Mouse (Mus musculus) liver, embryonic 14.5 days (tissue): ENCODE data around the gene Ubap1l. TPM values are rescaled to one million over a fixed set of nuclear protein-coding genes. Genes with fewer than 3 reads are reported as not detected.

Experiments
- ATAC-seq: fragments of 200-750 bp; cut with Nextera tagmentation; 2 replicates; pipeline ENCODE4 v1.8.0; 2017; ENCODE audit warnings: moderate number of reproducible peaks, mild to moderate bottlenecking, moderate library complexity; ENCODE audit not compliant: insufficient read depth
- DNase-seq, 3 experiments: peaks; one replicate each; pipeline ENCODE4 v3.0.0-alpha.2; 2012 to 2013; ENCODE audit warnings: low read depth in 3 of 3, low spot score in 3 of 3
- H3K27ac ChIP-seq: fragments of 300-500 bp; sonication (generic); 2 replicates; pipeline ENCODE4 v1.5.1; 2014; ENCODE audit warnings: moderate library complexity, mild to moderate bottlenecking, control low read depth, inconsistent platforms
- H3K27me3 ChIP-seq: fragments of 300-500 bp; sonication (generic); 2 replicates; pipeline ENCODE4 v1.6.1; 2014; ENCODE audit warnings: mild to moderate bottlenecking, low read length, moderate library complexity; ENCODE audit not compliant: control insufficient read depth, insufficient read depth
- H3K36me3 ChIP-seq: fragments of 300-500 bp; sonication (generic); replicated peaks from 2 replicates; pipeline ENCODE4 v1.6.1; 2014; ENCODE audit warnings: low read depth; ENCODE audit not compliant: control insufficient read depth, insufficient read depth
- H3K4me1 ChIP-seq, 2 experiments: fragments of 200-500 bp in 1 of 2; fragments of 300-500 bp in 1 of 2; sonication (generic) in 1 of 2; replicated peaks; 2 replicates each; pipeline ENCODE4 v1.6.1; 2012 to 2014; ENCODE audit warnings: antibody characterized with exemption in 1 of 2, inconsistent platforms in 1 of 2, low read length in 1 of 2; ENCODE audit not compliant: control insufficient read depth in 2 of 2, insufficient read depth in 2 of 2
- H3K4me2 ChIP-seq: fragments of 300-500 bp; sonication (generic); 2 replicates; pipeline ENCODE4 v1.6.1; 2014; ENCODE audit warnings: low read depth, mild to moderate bottlenecking, control low read depth, moderate library complexity
- H3K4me3 ChIP-seq, 2 experiments: fragments of 200-500 bp in 1 of 2; fragments of 300-500 bp in 1 of 2; sonication (generic) in 1 of 2; 2 replicates each; pipeline ENCODE4 v1.5.1; 2012 to 2014; ENCODE audit warnings: low read depth in 2 of 2, low read length in 2 of 2, mild to moderate bottlenecking in 2 of 2, control low read depth in 1 of 2, inconsistent platforms in 1 of 2, moderate library complexity in 1 of 2; ENCODE audit not compliant: insufficient read depth in 1 of 2
- H3K9ac ChIP-seq: fragments of 300-500 bp; sonication (generic); replicated peaks from 2 replicates; pipeline ENCODE4 v1.6.1; 2014; ENCODE audit warnings: mild to moderate bottlenecking, control low read depth, moderate library complexity
- H3K9me3 ChIP-seq: fragments of 300-500 bp; sonication (generic); 2 replicates; pipeline ENCODE4 v1.6.1; 2016; ENCODE audit warnings: low read length, mixed read lengths; ENCODE audit not compliant: control insufficient read depth
- CTCF ChIP-seq: IDR thresholded peaks from 2 replicates; pipeline ENCODE4 v1.5.1; 2016; ENCODE audit warnings: antibody characterized with exemption, low read depth, control low read depth
- EP300 ChIP-seq: IDR thresholded peaks from 2 replicates; pipeline ENCODE4 v1.6.1; 2016; ENCODE audit warnings: antibody characterized with exemption, low read depth
- WGBS: fragments of 180-500 bp; shearing (Covaris S2); extraction: QIAGEN DNeasy Blood & Tissue Kit; methylation state at CpG from one replicate; pipeline ENCODE4 v1.1.7; 2014; ENCODE audit not compliant: insufficient replicate concordance; 5-methylcytosine and 5-hydroxymethylcytosine counted together
- polyA plus RNA-seq, 2 experiments: library from polyadenylated mRNA; depleted of rRNA in 1 of 2; stranded (reverse) in 1 of 2; unstranded in 1 of 2; fragments of >200 nt; fragmentation: Nextera tagmentation in 1 of 2; extraction: Ambion mirVana in 1 of 2; gene quantifications; 2 replicates each; pipeline versions ENCODE4 v1.2.1 to v1.2.3; 2012 to 2014

Ubap1l gene
- polyA plus RNA-seq, 2 experiments, result 0.10 to 0.13 TPM

DNA sequence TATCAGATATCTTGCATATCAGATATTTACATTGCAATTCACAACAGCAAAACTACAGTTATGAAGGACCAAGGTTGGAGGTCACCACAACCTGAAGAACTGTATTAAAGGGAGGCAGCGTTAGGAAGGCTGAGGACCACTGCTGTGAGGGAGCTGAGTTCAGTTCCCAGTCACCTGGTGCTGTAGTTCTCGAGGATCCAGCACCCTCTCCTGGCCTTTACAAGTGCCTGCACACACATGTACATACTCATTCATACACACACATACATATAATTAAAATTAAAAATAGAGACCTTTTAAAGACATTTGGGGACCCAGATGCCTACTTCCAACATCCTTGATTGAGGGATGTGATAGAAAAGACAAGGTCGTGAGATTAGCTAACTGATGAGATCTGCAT is 58.8 kb downstream of the Ubap1l start:
- no peak for DNase-seq
- no peaks in the 10 kb centered on the region for H3K27me3 ChIP-seq
- no peak overlapping the region for H3K9ac ChIP-seq
- no peak overlapping the region for H3K4me3 ChIP-seq
- no peaks in the 10 kb centered on the region for H3K4me1 ChIP-seq
- TF ChIP-seq CTCF, result 0 out of 2 replicates have a peak, but pooled peaks have one; percentile 15
- no peak for TF ChIP-seq EP300
- WGBS, result 52% methylated on average over 3 of the region's 3 CpGs
- no peak overlapping the region for H3K4me2 ChIP-seq
- no peak for ATAC-seq
- no peaks in the 10 kb centered on the region for H3K9me3 ChIP-seq
- no peak overlapping the region for H3K27ac ChIP-seq
- no peaks in the 10 kb centered on the region for H3K36me3 ChIP-seq

DNA sequence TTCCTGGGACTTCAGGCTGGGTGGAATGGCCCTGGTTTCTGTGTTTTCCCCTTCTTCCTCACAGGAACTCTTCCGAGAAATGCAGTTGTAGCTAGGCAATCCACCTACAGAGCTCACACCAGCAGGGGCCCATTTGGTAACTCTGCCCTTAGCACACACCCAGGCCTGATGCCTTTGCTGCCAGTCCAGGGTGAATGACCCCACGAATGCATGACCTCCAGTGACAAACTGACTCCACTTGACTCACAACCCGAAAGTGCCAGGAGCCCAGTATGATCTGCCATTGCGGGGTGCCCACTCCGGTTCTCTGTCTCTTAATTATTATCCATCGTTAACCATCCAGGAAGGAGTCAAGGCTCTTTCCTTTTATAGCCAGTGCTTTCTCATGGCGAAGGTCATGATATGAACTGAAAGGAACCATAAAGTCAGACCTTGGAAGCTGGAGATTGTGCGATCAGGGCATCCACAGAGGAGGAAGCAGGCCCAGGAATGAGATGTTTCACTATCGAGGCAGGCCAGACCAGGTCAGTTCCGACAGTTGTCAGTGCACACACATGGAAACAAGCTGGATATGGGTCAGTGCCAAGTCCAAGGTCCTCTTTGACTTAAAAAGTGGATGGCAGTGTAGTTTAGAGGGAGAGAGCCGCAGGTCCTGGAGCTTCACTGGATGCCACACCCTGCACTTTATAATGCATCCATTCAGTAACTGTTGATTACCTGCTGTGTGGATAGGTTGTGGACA is 62.1 kb downstream of the Ubap1l start, which contains the start of gene Slc51b:
TSS of gene Slc51b (minus strand) at position 196 of the 742 bp plus-strand sequence.
- H3K4me3 ChIP-seq, result no peak within 1 kb of the TSS
- 69% methylated on average over 11 of the region's 11 CpGs for WGBS
- TF ChIP-seq EP300, result no peak
- no peak for TF ChIP-seq CTCF
- no peaks in the 10 kb centered on the region for H3K36me3 ChIP-seq
- no peaks in the 10 kb centered on the region for H3K27me3 ChIP-seq
- no peak within 1 kb of the TSS for H3K27ac ChIP-seq
- H3K9me3 ChIP-seq, result no peaks in the 10 kb centered on the region
- H3K9ac ChIP-seq, result no peak within 1 kb of the TSS
- H3K4me2 ChIP-seq, result no peak within 1 kb of the TSS
- no peaks in the 10 kb centered on the region for H3K4me1 ChIP-seq
- no peak for DNase-seq
- ATAC-seq, result no peak

DNA sequence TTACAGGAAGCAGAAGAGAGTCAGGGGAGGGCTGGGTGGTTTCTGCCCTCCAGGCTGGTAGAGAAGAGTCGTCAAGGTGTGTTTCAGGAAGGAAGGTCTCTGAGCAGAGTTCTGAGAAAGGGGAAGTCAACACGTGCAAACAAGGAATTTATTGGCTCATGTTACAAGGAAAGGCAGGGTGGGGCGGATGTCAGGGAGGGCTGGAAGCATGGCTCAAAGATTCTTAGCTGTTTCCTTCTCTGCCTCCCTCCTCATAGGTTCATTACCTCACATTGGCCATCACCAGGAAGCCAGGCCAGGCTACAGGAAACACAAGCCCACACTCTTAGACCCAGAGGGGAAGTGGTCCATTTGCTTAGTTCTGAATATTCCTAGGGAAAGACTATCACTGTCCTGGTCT is 63.6 kb downstream of the Ubap1l start:
- H3K4me3 ChIP-seq, result no peak overlapping the region
- ATAC-seq (no peak), DNase-seq (no peak)
- H3K27me3 ChIP-seq, result no peaks in the 10 kb centered on the region
- no peaks in the 10 kb centered on the region for H3K9me3 ChIP-seq
- no peaks in the 10 kb centered on the region for H3K4me1 ChIP-seq
- TF ChIP-seq EP300 (no peak), CTCF (no peak)
- H3K4me2 ChIP-seq, result no peak overlapping the region
- H3K36me3 ChIP-seq, result no peaks in the 10 kb centered on the region
- 17% methylated on average over 3 of the region's 3 CpGs for WGBS
- no peak overlapping the region for H3K27ac ChIP-seq
- no peak overlapping the region for H3K9ac ChIP-seq

DNA sequence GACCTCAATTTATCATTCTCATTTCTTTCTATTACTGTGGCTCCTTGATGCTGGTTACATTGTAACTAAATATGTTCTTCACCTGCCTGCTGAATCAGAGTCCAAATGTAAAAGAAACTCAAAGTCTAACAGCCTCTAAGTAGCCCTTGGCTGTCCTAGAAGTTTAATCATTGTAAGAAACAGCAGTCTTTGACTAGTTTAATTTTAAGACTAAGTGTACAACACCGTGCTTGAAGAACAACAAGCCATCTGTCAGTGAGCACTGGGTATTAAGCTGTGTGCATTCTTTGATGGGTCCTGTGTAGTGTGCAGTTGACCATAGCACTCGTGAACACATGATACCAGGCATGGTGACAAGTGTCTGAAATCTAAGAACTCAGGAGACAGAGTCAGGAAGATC is 66.7 kb downstream of the Ubap1l start:
- WGBS, result 52% methylated on average over 2 of the region's 2 CpGs
- Histone ChIP-seq H3K27me3 (no peaks in the 10 kb centered on the region), H3K27ac (no peak overlapping the region), H3K9ac (no peak overlapping the region), H3K36me3 (no peaks in the 10 kb centered on the region), H3K4me3 (no peak overlapping the region), H3K4me2 (no peak overlapping the region), H3K4me1 (no peaks in the 10 kb centered on the region), H3K9me3 (no peaks in the 10 kb centered on the region)
- DNase-seq, result no peak
- TF ChIP-seq CTCF, result no peak
- TF ChIP-seq EP300, result no peak
- ATAC-seq, result no peak

DNA sequence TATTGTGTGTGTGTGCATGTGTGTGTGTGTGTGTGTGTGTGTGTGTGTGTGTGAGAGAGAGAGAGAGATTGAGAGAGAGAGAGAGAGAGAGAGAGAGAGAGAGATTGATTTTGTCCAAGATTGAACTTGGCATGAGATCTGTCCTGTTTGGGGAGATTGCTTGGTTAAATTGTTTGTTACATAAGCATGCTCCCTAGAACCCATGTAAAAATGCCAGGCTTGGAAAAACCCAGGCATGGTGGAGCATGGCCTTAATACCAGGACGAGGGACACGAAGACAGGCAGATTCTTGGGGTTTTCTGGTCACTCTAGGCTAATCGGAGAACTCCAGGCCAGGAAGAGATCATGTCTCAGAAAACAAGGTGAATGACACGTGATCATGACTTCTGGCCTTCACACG is 67.2 kb downstream of the Ubap1l start:
- Histone ChIP-seq H3K4me3 (no peak overlapping the region), H3K4me2 (no peak overlapping the region), H3K27ac (no peak overlapping the region), H3K36me3 (no peaks in the 10 kb centered on the region), H3K27me3 (no peaks in the 10 kb centered on the region), H3K4me1 (no peaks in the 10 kb centered on the region), H3K9ac (no peak overlapping the region), H3K9me3 (no peaks in the 10 kb centered on the region)
- DNase-seq, result no peak
- ATAC-seq, result no peak
- TF ChIP-seq CTCF (no peak), EP300 (no peak)
- WGBS, result 69% methylated on average over 5 of the region's 5 CpGs

Other genes starting within 250 kb of the Ubap1l start
- gene Igdcc3, start 219.9 kb upstream of the Ubap1l start, polyA plus RNA-seq (2012; rRNA removed), result 0.06 and 0.10 TPM in 2 replicates
- gene Igdcc3, start 219.9 kb upstream of the Ubap1l start, polyA plus RNA-seq (2014; fragmentation: Nextera tagmentation; extraction: Ambion mirVana), result 0.06 and 0.13 TPM in 2 replicates
- gene Parp16, start 165.7 kb upstream of the Ubap1l start, polyA plus RNA-seq (2012; rRNA removed), result 4.9 and 5.7 TPM in 2 replicates
- 7.2 and 9.3 TPM in 2 replicates for gene Parp16, start 165.7 kb upstream of the Ubap1l start, polyA plus RNA-seq (2014; fragmentation: Nextera tagmentation; extraction: Ambion mirVana)
- 0.01 TPM in 1 of 2 replicates, not detected in the other for gene Cilp, start 95.9 kb upstream of the Ubap1l start, polyA plus RNA-seq (2012; rRNA removed)
- gene Cilp, start 95.9 kb upstream of the Ubap1l start, polyA plus RNA-seq (2014; fragmentation: Nextera tagmentation; extraction: Ambion mirVana), result not detected in 2 replicates
- gene Clpx, start 66.8 kb upstream of the Ubap1l start, polyA plus RNA-seq (2012; rRNA removed), result 5.6 and 10.3 TPM in 2 replicates
- gene Clpx, start 66.8 kb upstream of the Ubap1l start, polyA plus RNA-seq (2014; fragmentation: Nextera tagmentation; extraction: Ambion mirVana), result 29.5 and 32.5 TPM in 2 replicates
- 3.2 and 4.8 TPM in 2 replicates for gene Pdcd7, start 14.9 kb upstream of the Ubap1l start, polyA plus RNA-seq (2012; rRNA removed)
- 4.9 and 5.7 TPM in 2 replicates for gene Pdcd7, start 14.9 kb upstream of the Ubap1l start, polyA plus RNA-seq (2014; fragmentation: Nextera tagmentation; extraction: Ambion mirVana)
- 0.04 and 0.05 TPM in 2 replicates for gene Kbtbd13, start 30.6 kb downstream of the Ubap1l start, polyA plus RNA-seq (2012; rRNA removed)
- 0.08 and 0.10 TPM in 2 replicates for gene Kbtbd13, start 30.6 kb downstream of the Ubap1l start, polyA plus RNA-seq (2014; fragmentation: Nextera tagmentation; extraction: Ambion mirVana)
- 0.11 and 0.12 TPM in 2 replicates for gene Rasl12, start 37.5 kb downstream of the Ubap1l start, polyA plus RNA-seq (2012; rRNA removed)
- 0.04 TPM in 1 of 2 replicates, not detected in the other for gene Rasl12, start 37.5 kb downstream of the Ubap1l start, polyA plus RNA-seq (2014; fragmentation: Nextera tagmentation; extraction: Ambion mirVana)
- 0.04 TPM in 1 of 2 replicates, not detected in the other for gene Slc51b, start 61.9 kb downstream of the Ubap1l start, polyA plus RNA-seq (2012; rRNA removed)
- not detected in 2 replicates for gene Slc51b, start 61.9 kb downstream of the Ubap1l start, polyA plus RNA-seq (2014; fragmentation: Nextera tagmentation; extraction: Ambion mirVana)
- 5.0 and 5.9 TPM in 2 replicates for gene Mtfmt, start 74.7 kb downstream of the Ubap1l start, polyA plus RNA-seq (2012; rRNA removed)
- gene Mtfmt, start 74.7 kb downstream of the Ubap1l start, polyA plus RNA-seq (2014; fragmentation: Nextera tagmentation; extraction: Ambion mirVana), result 6.2 and 7.4 TPM in 2 replicates
- 5.6 and 6.9 TPM in 2 replicates for gene Spg21, start 99.9 kb downstream of the Ubap1l start, polyA plus RNA-seq (2012; rRNA removed)
- gene Spg21, start 99.9 kb downstream of the Ubap1l start, polyA plus RNA-seq (2014; fragmentation: Nextera tagmentation; extraction: Ambion mirVana), result 28.0 and 30.6 TPM in 2 replicates
- 0.06 TPM in 1 of 2 replicates, not detected in the other for gene Ankdd1a, start 159.2 kb downstream of the Ubap1l start, polyA plus RNA-seq (2012; rRNA removed)
- not detected in 2 replicates for gene Ankdd1a, start 159.2 kb downstream of the Ubap1l start, polyA plus RNA-seq (2014; fragmentation: Nextera tagmentation; extraction: Ambion mirVana)
- 15.5 and 15.7 TPM in 2 replicates for gene Plekho2, start 219.0 kb downstream of the Ubap1l start, polyA plus RNA-seq (2012; rRNA removed)
- gene Plekho2, start 219.0 kb downstream of the Ubap1l start, polyA plus RNA-seq (2014; fragmentation: Nextera tagmentation; extraction: Ambion mirVana), result 21.5 and 24.2 TPM in 2 replicates
- gene Pif1, start 226.1 kb downstream of the Ubap1l start, polyA plus RNA-seq (2012; rRNA removed), result 10.8 and 11.9 TPM in 2 replicates
- gene Pif1, start 226.1 kb downstream of the Ubap1l start, polyA plus RNA-seq (2014; fragmentation: Nextera tagmentation; extraction: Ambion mirVana), result 6.8 and 7.7 TPM in 2 replicates